Mouse (Mus musculus): ENCODE measurements around the gene Ccdc78. TPM values are rescaled to one million over a fixed set of nuclear protein-coding genes. Genes with fewer than 3 reads are reported as not detected.
"Not testable (repeated sequence)": the region's sequence is repeated elsewhere in the genome, so short reads cannot be mapped to it uniquely, and the experiment has no call there.

Ccdc78 gene
- total RNA-seq, 2 experiments from 2014 or later = 0.14 TPM; not detected in 1

GRCm38 (mm10) chr17:25781339-25781738 lies 5.0 kb upstream of the Ccdc78 start:
- intact Hi-C loops (cut with DNase I) = no loop called here
- no peak for DNase-seq

GRCm38 (mm10) chr17:25783086-25783485 lies 3.3 kb upstream of the Ccdc78 start:
- intact Hi-C loops (cut with DNase I) = no loop called here
- peak; percentile 73 to 74 for DNase-seq

GRCm38 (mm10) chr17:25783861-25784574 lies 2.4 kb upstream of the Ccdc78 start:
- DNase-seq = no peak
- intact Hi-C loops (cut with DNase I) = no loop called here

GRCm38 (mm10) chr17:25785281-25785745 lies 1.1 kb upstream of the Ccdc78 start, which contains the start of gene Haghl:
Gene Haghl (minus strand): TSS chr17:25785673.
- peak; percentile 97 to 98 for DNase-seq
- intact Hi-C loops (cut with DNase I) = no loop called here

GRCm38 (mm10) chr17:25786781-25787504 lies 563 bp downstream of the Ccdc78 start:
- no peak for DNase-seq
- intact Hi-C loops (cut with DNase I) = no loop called here

- DNase-seq = no peak
- intact Hi-C loops (cut with DNase I) = no loop called here
Measured at GRCm38 (mm10) chr17:25791320-25791842, 5.0 kb downstream of the Ccdc78 start.

GRCm38 (mm10) chr17:25791843-25792527 lies 5.6 kb downstream of the Ccdc78 start:
- intact Hi-C loops (cut with DNase I) = no loop called here
- DNase-seq = peak; percentile 89 to 94

GRCm38 (mm10) chr17:25792615-25793014 lies 6.2 kb downstream of the Ccdc78 start, which contains the start of gene Fam173a:
Gene Fam173a (minus strand): TSS chr17:25792901.
- intact Hi-C loops (cut with DNase I) = no loop called here
- DNase-seq = peak; percentile 89

GRCm38 (mm10) chr17:25794197-25794596 lies 7.8 kb downstream of the Ccdc78 start:
- intact Hi-C loops (cut with DNase I) = no loop called here
- no peak for DNase-seq

GRCm38 (mm10) chr17:25794998-25795397 lies 8.6 kb downstream of the Ccdc78 start:
- intact Hi-C loops (cut with DNase I) = no loop called here

GRCm38 (mm10) chr17:25795609-25796092 lies 9.3 kb downstream of the Ccdc78 start, which contains the start of gene AC134908.4:
Gene AC134908.4 (minus strand): TSS chr17:25795659.
- intact Hi-C loops (cut with DNase I) = no loop called here
- DNase-seq = peak in 1 of 2 experiments; percentile 34

More at GRCm38 (mm10) chr17:25794998-25795397, 8.6 kb downstream of the Ccdc78 start:
- DNase-seq = no peak

GRCm38 (mm10) chr17:25796211-25796771 lies 9.9 kb downstream of the Ccdc78 start:
- intact Hi-C loops (cut with DNase I) = no loop called here
- peak; percentile 69 to 77 for DNase-seq

GRCm38 (mm10) chr17:25796951-25797369 lies 10.6 kb downstream of the Ccdc78 start, which contains the start of gene Metrn:
Gene Metrn (minus strand): TSS chr17:25797136.
- intact Hi-C loops (cut with DNase I) = no loop called here
- peak; percentile 92 to 93 for DNase-seq

GRCm38 (mm10) chr17:25801029-25801428 lies 14.6 kb downstream of the Ccdc78 start:
- peak; percentile 77 to 83 for DNase-seq
- intact Hi-C loops (cut with DNase I) = loop anchor here (1.0 to 10.0 kb wide), 3 partner anchors 28 to 206 kb away; partner anchors contain the start of gene Narfl

- intact Hi-C loops (cut with DNase I) = loop anchor here (10.0 kb wide), 1 partner anchor 208 kb away; no protein-coding TSS in a partner anchor
- DNase-seq = peak; percentile 85 to 86
Measured at GRCm38 (mm10) chr17:25802825-25803517, 16.6 kb downstream of the Ccdc78 start.

GRCm38 (mm10) chr17:25806507-25806906 lies 20.1 kb downstream of the Ccdc78 start:
- intact Hi-C loops (cut with DNase I) = loop anchor here (10.0 kb wide), 1 partner anchor 212 kb away; no protein-coding TSS in a partner anchor
- no peak for DNase-seq

GRCm38 (mm10) chr17:25807452-25807851 lies 21.1 kb downstream of the Ccdc78 start:
- not testable (repeated sequence) for DNase-seq
- intact Hi-C loops (cut with DNase I) = loop anchor here (10.0 kb wide), 1 partner anchor 213 kb away; no protein-coding TSS in a partner anchor

- no peak for DNase-seq
- intact Hi-C loops (cut with DNase I) = loop anchor here (10.0 kb wide), 1 partner anchor 213 kb away; no protein-coding TSS in a partner anchor
Measured at GRCm38 (mm10) chr17:25808028-25808427, 21.6 kb downstream of the Ccdc78 start.
